ENCODE assay signal across 8 mouse cellular contexts in genomic region chr13:22022241-22022640, GRCm38 (mm10). TPM values are rescaled to one million over a fixed set of nuclear protein-coding genes. Genes with fewer than 3 reads are reported as not detected.
DNase-seq lines count a peak whose midpoint lies in the region; ATAC-seq and TF ChIP-seq lines count a peak whose summit lies in the region.

No protein-coding gene starts in this region.

- no peak for TF ChIP-seq EP300 in heart, postnatal 0 days (IDR thresholded peaks at IDR 0.05; ENCODE audit: low read depth)

- peak overlapping the region; percentile 71 for H3K4me3 ChIP-seq in G1E (ENCODE audit: low read depth, low read length)
- peak overlapping the region; percentile 62 for H3K4me3 ChIP-seq in brown adipose tissue, adult 24 weeks (ENCODE audit: insufficient read depth, low read depth, low read length)
- peak overlapping the region; percentile 62 for H3K4me3 ChIP-seq in heart, postnatal 0 days (ENCODE audit: low read depth, low read length)
- peak overlapping the region; percentile 49 for H3K4me3 ChIP-seq in lung, adult 2 months (replicated peaks; ENCODE audit: extremely low read depth, low read depth, low read length)
- H3K4me3 ChIP-seq in neural tube, embryonic 13.5 days: peak overlapping the region; percentile 40

- WGBS in heart, postnatal 0 days: 1% methylated on average over 9 of the region's 9 CpGs
- 2% methylated on average over 9 of the region's 9 CpGs for WGBS in lung, adult 2 months
- WGBS in neural tube, embryonic 13.5 days: under 1% methylated on average over 9 of the region's 9 CpGs

- no peak overlapping the region for H3K27ac ChIP-seq in brown adipose tissue, adult 24 weeks (replicated peaks; ENCODE audit: low read depth, low read length)
- peak overlapping the region; percentile 55; the same call in 1 of the 2 replicates for H3K27ac ChIP-seq in heart, postnatal 0 days (ENCODE audit: low read depth)
- H3K27ac ChIP-seq in neural tube, embryonic 13.5 days (replicated peaks): no peak overlapping the region

- peak overlapping the region; percentile 93 for H3K4me2 ChIP-seq in heart, postnatal 0 days (ENCODE audit: low read depth, low read length)
- H3K4me2 ChIP-seq in neural tube, embryonic 13.5 days: peak overlapping the region; percentile 66

- peak overlapping the region; percentile 50 for H3K9ac ChIP-seq in heart, postnatal 0 days (replicated peaks; ENCODE audit: low read depth, low read length)
- peak overlapping the region; percentile 13; the same call in 1 of the 2 replicates for H3K9ac ChIP-seq in neural tube, embryonic 13.5 days

- H3K9me3 ChIP-seq in G1E (replicated peaks): no peaks in the 10 kb centered on the region
- no peaks in the 10 kb centered on the region for H3K9me3 ChIP-seq in heart, postnatal 0 days (replicated peaks; ENCODE audit: control insufficient read depth, low read length)
- no peaks in the 10 kb centered on the region for H3K9me3 ChIP-seq in neural tube, embryonic 13.5 days

- peak; percentile 46; the same call in 1 of the 2 replicates for ATAC-seq in G1E (ENCODE audit: extremely low read depth, insufficient number of reproducible peaks, low FRiP score, poor library complexity, severe bottlenecking)
- peak; percentile 73 for ATAC-seq in heart, postnatal 0 days (ENCODE audit: insufficient read depth, low read depth)
- ATAC-seq in neural tube, embryonic 13.5 days (ENCODE audit: low read depth): no peak

- no peak for TF ChIP-seq POLR2A in lung, adult 2 months (IDR thresholded peaks at IDR 0.05; ENCODE audit: borderline replicate concordance, extremely low read depth, low read depth, low read length)

- H3K4me1 ChIP-seq in G1E (ENCODE audit: insufficient read depth, low read depth, low read length): peaks cover 25% of the 10 kb centered on the region
- H3K4me1 ChIP-seq in brown adipose tissue, adult 24 weeks (ENCODE audit: control insufficient read depth, insufficient read depth, insufficient read length, low read length): no peaks in the 10 kb centered on the region
- H3K4me1 ChIP-seq in heart, postnatal 0 days (ENCODE audit: control insufficient read depth, insufficient read depth): 0 out of 2 replicates have a peak, but pooled peaks cover 2% of the 10 kb centered on the region
- no peaks in the 10 kb centered on the region; the same call in 1 of the 2 replicates for H3K4me1 ChIP-seq in lung, adult 2 months (ENCODE audit: control insufficient read depth, insufficient read depth, low read length)
- peaks cover 29% of the 10 kb centered on the region for H3K4me1 ChIP-seq in neural tube, embryonic 13.5 days (replicated peaks)

- no peak for DNase-seq in G1E (ENCODE audit: low spot score)
- DNase-seq in fibroblast of lung, adult 2 months (ENCODE audit: low read depth): peak; percentile 72
- peak; percentile 68 for DNase-seq in heart, postnatal 0 days (ENCODE audit: low spot score)
- DNase-seq in kidney, postnatal 14 days: peak; percentile 84
- peak; percentile 62 for DNase-seq in lung, adult 2 months
- peak; percentile 83 for DNase-seq in thymus, postnatal 0 days (ENCODE audit: low spot score)

- peaks cover 5% of the 10 kb centered on the region; the same call in 1 of the 2 replicates for H3K27me3 ChIP-seq in G1E (ENCODE audit: insufficient read depth, low read length)
- H3K27me3 ChIP-seq in heart, postnatal 0 days (ENCODE audit: control insufficient read depth, insufficient read depth, low read length): 0 out of 2 replicates have a peak, but pooled peaks cover 3% of the 10 kb centered on the region
- H3K27me3 ChIP-seq in neural tube, embryonic 13.5 days: peaks cover 59% of the 10 kb centered on the region

- TF ChIP-seq CTCF in G1E (IDR thresholded peaks at IDR 0.05; ENCODE audit: low read depth, low read length): no peak
- no peak for TF ChIP-seq CTCF in heart, postnatal 0 days (IDR thresholded peaks at IDR 0.05; ENCODE audit: low read depth)
- no peak for TF ChIP-seq CTCF in lung, adult 2 months (IDR thresholded peaks at IDR 0.05; ENCODE audit: insufficient read depth, low read length)

- H3K36me3 ChIP-seq in G1E (replicated peaks): no peaks in the 10 kb centered on the region
- no peaks in the 10 kb centered on the region for H3K36me3 ChIP-seq in heart, postnatal 0 days (replicated peaks; ENCODE audit: control insufficient read depth, insufficient read depth, low read length)
- H3K36me3 ChIP-seq in neural tube, embryonic 13.5 days: no peaks in the 10 kb centered on the region

RNA-seq across cellular contexts. Expression of gene Prss16, which starts 12.7 kb away (rescaled TPM):
- total RNA-seq in G1E (2014; fragmentation: Nextera tagmentation) (not detected in 2 replicates), G1E (2017) (0.22 and 0.23 TPM in 2 replicates)
- 0.03 and 0.04 TPM in 2 replicates for polyA plus RNA-seq in G1E (2012)
- not detected in 2 replicates for polyA plus RNA-seq in brown adipose tissue, adult 24 weeks (2012; ENCODE audit: insufficient read depth, insufficient read length, missing spikeins)
- total RNA-seq in heart, postnatal 0 days (2014; rRNA removed; ENCODE audit: low replicate concordance): 14.0 TPM in 1 of 2 replicates, not detected in the other
- polyA plus RNA-seq in heart, postnatal 0 days (2015; fragmentation: Nextera tagmentation; extraction: Ambion mirVana): 0.05 and 0.14 TPM in 2 replicates
- polyA plus RNA-seq in lung, adult 2 months (2012; rRNA removed): 0.33 and 0.34 TPM in 2 replicates
- polyA plus RNA-seq in neural tube, embryonic 13.5 days (2015; fragmentation: Nextera tagmentation; extraction: Ambion mirVana): 0.17 and 0.18 TPM in 2 replicates
- polyA plus RNA-seq in thymus, postnatal 0 days (2015; fragmentation: Nextera tagmentation; extraction: Ambion mirVana): 645 and 679 TPM in 2 replicates

RNA-seq across cellular contexts. Expression of gene Hist1h2ah, which starts 13.1 kb away (rescaled TPM):
- total RNA-seq in G1E (2014; fragmentation: Nextera tagmentation): 177 and 303 TPM in 2 replicates
- 2,043 and 4,016 TPM in 2 replicates for total RNA-seq in G1E (2017)
- polyA plus RNA-seq in G1E (2012): 5,681 and 9,617 TPM in 2 replicates
- polyA plus RNA-seq in brown adipose tissue, adult 24 weeks (2012; ENCODE audit: insufficient read depth, insufficient read length, missing spikeins): not detected in 2 replicates
- total RNA-seq in heart, postnatal 0 days (2014; rRNA removed; ENCODE audit: low replicate concordance): 48.9 and 128 TPM in 2 replicates
- 1.9 TPM in 1 of 2 replicates, not detected in the other for polyA plus RNA-seq in heart, postnatal 0 days (2015; fragmentation: Nextera tagmentation; extraction: Ambion mirVana)
- 0.87 and 1.8 TPM in 2 replicates for polyA plus RNA-seq in lung, adult 2 months (2012; rRNA removed)
- polyA plus RNA-seq in neural tube, embryonic 13.5 days (2015; fragmentation: Nextera tagmentation; extraction: Ambion mirVana): 1.7 TPM in 1 of 2 replicates, not detected in the other
- 49.6 and 71.7 TPM in 2 replicates for polyA plus RNA-seq in thymus, postnatal 0 days (2015; fragmentation: Nextera tagmentation; extraction: Ambion mirVana)

RNA-seq across cellular contexts. Expression of gene Hist1h2bk, which starts 13.4 kb away (rescaled TPM):
- total RNA-seq in G1E (2014; fragmentation: Nextera tagmentation) (229 and 286 TPM in 2 replicates), G1E (2017) (1,693 and 2,296 TPM in 2 replicates)
- 11.8 and 30.4 TPM in 2 replicates for polyA plus RNA-seq in G1E (2012)
- not detected in 2 replicates for polyA plus RNA-seq in brown adipose tissue, adult 24 weeks (2012; ENCODE audit: insufficient read depth, insufficient read length, missing spikeins)
- 563 and 573 TPM in 2 replicates for total RNA-seq in heart, postnatal 0 days (2014; rRNA removed; ENCODE audit: low replicate concordance)
- polyA plus RNA-seq in heart, postnatal 0 days (2015; fragmentation: Nextera tagmentation; extraction: Ambion mirVana): 0.34 TPM in 1 of 2 replicates, not detected in the other
- 0.74 and 3.1 TPM in 2 replicates for polyA plus RNA-seq in lung, adult 2 months (2012; rRNA removed)
- 2.5 and 3.8 TPM in 2 replicates for polyA plus RNA-seq in neural tube, embryonic 13.5 days (2015; fragmentation: Nextera tagmentation; extraction: Ambion mirVana)
- polyA plus RNA-seq in thymus, postnatal 0 days (2015; fragmentation: Nextera tagmentation; extraction: Ambion mirVana): 25.8 and 33.9 TPM in 2 replicates

RNA-seq across cellular contexts. Expression of gene Hist1h4i, which starts 18.9 kb away (rescaled TPM):
- total RNA-seq in G1E (2014; fragmentation: Nextera tagmentation) (26.2 and 52.2 TPM in 2 replicates), G1E (2017) (284 and 309 TPM in 2 replicates)
- 12.6 and 17.3 TPM in 2 replicates for polyA plus RNA-seq in G1E (2012)
- polyA plus RNA-seq in brown adipose tissue, adult 24 weeks (2012; ENCODE audit: insufficient read depth, insufficient read length, missing spikeins): 1.9 and 6.6 TPM in 2 replicates
- total RNA-seq in heart, postnatal 0 days (2014; rRNA removed; ENCODE audit: low replicate concordance): 29.3 and 34.1 TPM in 2 replicates
- 4.0 and 4.2 TPM in 2 replicates for polyA plus RNA-seq in heart, postnatal 0 days (2015; fragmentation: Nextera tagmentation; extraction: Ambion mirVana)
- polyA plus RNA-seq in lung, adult 2 months (2012; rRNA removed): 5.1 and 5.2 TPM in 2 replicates
- 8.8 and 10.1 TPM in 2 replicates for polyA plus RNA-seq in neural tube, embryonic 13.5 days (2015; fragmentation: Nextera tagmentation; extraction: Ambion mirVana)
- 37.1 and 39.2 TPM in 2 replicates for polyA plus RNA-seq in thymus, postnatal 0 days (2015; fragmentation: Nextera tagmentation; extraction: Ambion mirVana)

RNA-seq across cellular contexts. Expression of gene Hist1h2ag, which starts 20.5 kb away (rescaled TPM):
- total RNA-seq in G1E (2014; fragmentation: Nextera tagmentation) (141 and 253 TPM in 2 replicates), G1E (2017) (901 and 1,517 TPM in 2 replicates)
- 27.9 and 53.3 TPM in 2 replicates for polyA plus RNA-seq in G1E (2012)
- polyA plus RNA-seq in brown adipose tissue, adult 24 weeks (2012; ENCODE audit: insufficient read depth, insufficient read length, missing spikeins): not detected in 2 replicates
- total RNA-seq in heart, postnatal 0 days (2014; rRNA removed; ENCODE audit: low replicate concordance): 658 and 1,026 TPM in 2 replicates
- 7.6 and 7.9 TPM in 2 replicates for polyA plus RNA-seq in heart, postnatal 0 days (2015; fragmentation: Nextera tagmentation; extraction: Ambion mirVana)
- 0.54 and 1.1 TPM in 2 replicates for polyA plus RNA-seq in lung, adult 2 months (2012; rRNA removed)
- polyA plus RNA-seq in neural tube, embryonic 13.5 days (2015; fragmentation: Nextera tagmentation; extraction: Ambion mirVana): 8.4 and 11.4 TPM in 2 replicates
- 178 and 206 TPM in 2 replicates for polyA plus RNA-seq in thymus, postnatal 0 days (2015; fragmentation: Nextera tagmentation; extraction: Ambion mirVana)

Comparison
In these comparisons a context has a peak if more than half of its experiments do, and no peak if none do; other contexts are left out.
1. RNA of gene Prss16, which starts 12.7 kb away (polyA plus RNA-seq): 645 to 679 TPM in thymus, postnatal 0 days; 0.33 to 0.34 TPM in lung, adult 2 months, 0.17 to 0.18 TPM in neural tube, embryonic 13.5 days, 0.05 to 0.14 TPM in heart, postnatal 0 days, 0.03 to 0.04 TPM in G1E and not detected in brown adipose tissue, adult 24 weeks; every median in the first group is over 100 times any median in the second.
2. RNA of gene Hist1h2ah, which starts 13.1 kb away (polyA plus RNA-seq): 5,681 to 9,617 TPM in G1E; 49.6 to 71.7 TPM in thymus, postnatal 0 days, 0.87 to 1.8 TPM in lung, adult 2 months, 1.7 TPM in neural tube, embryonic 13.5 days, not detected in brown adipose tissue, adult 24 weeks and 1.9 TPM in heart, postnatal 0 days; every median in the first group is over 10 times any median in the second.
3. Peak in every context shown above with its lines, with median percentiles within 50 percentile points of each other: H3K4me3 ChIP-seq.